ENCODE assay signal across 25 mouse cellular contexts in the genomic region with DNA sequence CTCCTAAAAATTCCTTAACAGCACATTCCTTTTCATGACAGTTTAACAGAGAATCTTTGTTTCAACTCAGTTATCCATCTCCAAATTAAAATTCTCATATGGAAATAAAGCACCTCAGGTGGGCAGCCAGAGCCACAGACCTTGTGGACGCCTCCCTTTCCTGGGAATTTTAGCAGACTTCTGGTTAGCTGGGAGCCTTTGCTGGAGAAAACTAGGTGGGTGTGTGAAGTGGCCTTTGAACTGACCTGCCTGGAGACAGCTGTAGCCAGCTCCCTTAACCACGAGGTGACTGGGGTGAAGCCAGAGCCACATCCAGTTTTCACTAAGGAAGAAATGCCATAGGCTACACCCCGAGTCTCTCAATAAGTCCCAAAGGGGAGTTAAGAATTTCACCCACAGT. TPM values are rescaled to one million over a fixed set of nuclear protein-coding genes. Genes with fewer than 3 reads are reported as not detected.
DNase-seq lines count a peak whose midpoint lies in the region; ATAC-seq and TF ChIP-seq lines count a peak whose summit lies in the region.
"Had no signal": no experiment of that assay in that cellular context is flagged by ENCODE, and none has a peak within 500 bp of the region (broad histone marks: within the 10 kb centered on the region; RNA-seq: fewer than 3 reads in every experiment).

No protein-coding gene starts in this region.

- H3K9me3 ChIP-seq in intestine, embryonic 16.5 days (ENCODE audit: control insufficient read depth, low read length): no peaks in the 10 kb centered on the region
- H3K9me3 ChIP-seq in intestine, embryonic 15.5 days: no peaks in the 10 kb centered on the region
- H3K9me3 ChIP-seq in MEL (replicated peaks; ENCODE audit: insufficient read depth, low read length): no peaks in the 10 kb centered on the region
- H3K9me3 ChIP-seq in kidney, embryonic 15.5 days (replicated peaks): no peaks in the 10 kb centered on the region
- no peaks in the 10 kb centered on the region for H3K9me3 ChIP-seq in liver, embryonic 12.5 days (replicated peaks)
- H3K9me3 ChIP-seq: forebrain, embryonic 13.5 days; heart, embryonic 10.5 days; hindbrain, embryonic 12.5 days; limb, embryonic 10.5 days; midbrain, embryonic 10.5 days had no signal

- peaks cover 1% of the 10 kb centered on the region; the same call in 1 of the 2 replicates for H3K79me2 ChIP-seq in MEL (ENCODE audit: control insufficient read depth, insufficient read depth, low read length, poor library complexity)

- TF ChIP-seq CTCF in MEL (IDR thresholded peaks at IDR 0.05 in 2 of 3, conservative IDR thresholded peaks at IDR 0.05 in 1 of 3; ENCODE audit: control insufficient read depth in 1 of 3, insufficient read depth in 1 of 3, low read depth in 2 of 3, low read length in 3 of 3, poor library complexity in 1 of 3, severe bottlenecking in 1 of 3): no peak

- H3K36me3 ChIP-seq in intestine, embryonic 16.5 days (ENCODE audit: control insufficient read depth, insufficient read depth, low read length): peaks cover 13% of the 10 kb centered on the region; the same call in 1 of the 2 replicates
- peaks cover 21% of the 10 kb centered on the region for H3K36me3 ChIP-seq in intestine, embryonic 15.5 days
- H3K36me3 ChIP-seq in MEL (ENCODE audit: control insufficient read depth in 1 of 2, insufficient read depth in 2 of 2, low read length in 2 of 2): peaks cover 0 to 13% of the 10 kb centered on the region in 2 experiments; a peak in 2 of 4 replicates
- H3K36me3 ChIP-seq in kidney, embryonic 15.5 days: peaks cover 40% of the 10 kb centered on the region
- peaks cover 40% of the 10 kb centered on the region for H3K36me3 ChIP-seq in liver, embryonic 12.5 days

- 40% methylated on average over 3 of the region's 3 CpGs for WGBS in intestine, embryonic 16.5 days
- 41% methylated on average over 3 of the region's 3 CpGs for WGBS in intestine, embryonic 15.5 days
- WGBS in kidney, embryonic 15.5 days: 45% methylated on average over 3 of the region's 3 CpGs
- WGBS in liver, embryonic 12.5 days (ENCODE audit: insufficient replicate concordance): 41% methylated on average over 3 of the region's 3 CpGs

- no peak overlapping the region for H3K4me3 ChIP-seq in intestine, embryonic 16.5 days (ENCODE audit: low read length)
- no peak overlapping the region for H3K4me3 ChIP-seq in intestine, embryonic 15.5 days (replicated peaks)
- no peak overlapping the region for H3K4me3 ChIP-seq in MEL (ENCODE audit: control insufficient read depth in 1 of 2, insufficient read depth in 1 of 2, low read depth in 2 of 2, low read length in 2 of 2)
- no peak overlapping the region for H3K4me3 ChIP-seq in kidney, embryonic 15.5 days (replicated peaks)
- H3K4me3 ChIP-seq in liver, embryonic 12.5 days: no peak overlapping the region
- H3K4me3 ChIP-seq: forebrain, embryonic 13.5 days; heart, embryonic 10.5 days; hindbrain, embryonic 12.5 days; left cerebral cortex, adult 2 months; limb, embryonic 10.5 days; midbrain, embryonic 10.5 days had no signal

- no peaks in the 10 kb centered on the region for H3K27me3 ChIP-seq in intestine, embryonic 16.5 days (replicated peaks; ENCODE audit: control insufficient read depth, insufficient read depth, low read length)
- no peaks in the 10 kb centered on the region for H3K27me3 ChIP-seq in intestine, embryonic 15.5 days (replicated peaks)
- no peaks in the 10 kb centered on the region for H3K27me3 ChIP-seq in MEL (ENCODE audit: control insufficient read depth in 1 of 2, insufficient read depth in 2 of 2, low read length in 2 of 2)
- H3K27me3 ChIP-seq in kidney, embryonic 15.5 days: no peaks in the 10 kb centered on the region
- no peaks in the 10 kb centered on the region for H3K27me3 ChIP-seq in liver, embryonic 12.5 days (replicated peaks)
- H3K27me3 ChIP-seq: forebrain, embryonic 13.5 days; hindbrain, embryonic 12.5 days had no signal

- H3K4me1 ChIP-seq in intestine, embryonic 16.5 days (ENCODE audit: control insufficient read depth, insufficient read depth, low read length): peaks cover 4% of the 10 kb centered on the region; the same call in 1 of the 2 replicates
- 0 out of 2 replicates have a peak, but pooled peaks cover 10% of the 10 kb centered on the region for H3K4me1 ChIP-seq in intestine, embryonic 15.5 days (replicated peaks)
- peaks cover 4 to 15% of the 10 kb centered on the region in 2 experiments; a peak in 3 of 4 replicates for H3K4me1 ChIP-seq in MEL (ENCODE audit: control insufficient read depth in 1 of 2, insufficient read depth in 2 of 2, low read length in 2 of 2)
- peaks cover 14% of the 10 kb centered on the region; the same call in 1 of the 2 replicates for H3K4me1 ChIP-seq in kidney, embryonic 15.5 days
- peaks cover 56% of the 10 kb centered on the region for H3K4me1 ChIP-seq in liver, embryonic 12.5 days

- TF ChIP-seq EP300 in MEL (IDR thresholded peaks at IDR 0.05; ENCODE audit: low read depth in 1 of 2, low read length in 2 of 2): no peak

- H3K27ac ChIP-seq in intestine, embryonic 16.5 days (ENCODE audit: low read length): no peak overlapping the region
- H3K27ac ChIP-seq in intestine, embryonic 15.5 days: no peak overlapping the region
- no peak overlapping the region for H3K27ac ChIP-seq in MEL (ENCODE audit: control insufficient read depth, low read depth, low read length)
- H3K27ac ChIP-seq in kidney, embryonic 15.5 days: peak overlapping the region; percentile 73
- H3K27ac ChIP-seq in liver, embryonic 12.5 days: peak overlapping the region; percentile 92
- H3K27ac ChIP-seq: forebrain, embryonic 13.5 days; heart, embryonic 10.5 days; hindbrain, embryonic 12.5 days; left cerebral cortex, adult 2 months; limb, embryonic 10.5 days; stomach, postnatal 0 days had no signal

- TF ChIP-seq POLR2A in MEL (IDR thresholded peaks at IDR 0.05; ENCODE audit: control insufficient read depth in 1 of 2, insufficient read depth in 1 of 2, low read depth in 1 of 2, low read length in 2 of 2, poor library complexity in 1 of 2): no peak

- no peak for DNase-seq in MEL (ENCODE audit: low read depth, low spot score)
- DNase-seq in testis, postnatal 14 days (ENCODE audit: low spot score): no peak
- no peak for DNase-seq in frontal cortex, postnatal 25 days (ENCODE audit: low spot score in 2 of 2)
- no peak for DNase-seq in thymus, postnatal 25 days
- DNase-seq: cerebellum, adult 9-11 months; gastrocnemius, postnatal 25 days; heart, postnatal 14 days; lung, adult 2 months; lung, postnatal 36 days; right cerebral cortex, postnatal 4 days had no signal

- no peak overlapping the region for H3K4me2 ChIP-seq in intestine, embryonic 16.5 days (ENCODE audit: low read depth, low read length)
- no peak overlapping the region for H3K4me2 ChIP-seq in intestine, embryonic 15.5 days (replicated peaks)
- no peak overlapping the region for H3K4me2 ChIP-seq in kidney, embryonic 15.5 days
- H3K4me2 ChIP-seq in liver, embryonic 12.5 days: peak overlapping the region; percentile 16
- H3K4me2 ChIP-seq: forebrain, embryonic 13.5 days; hindbrain, embryonic 12.5 days had no signal

- H3K9ac ChIP-seq in intestine, embryonic 16.5 days (ENCODE audit: low read depth, low read length): no peak overlapping the region
- no peak overlapping the region for H3K9ac ChIP-seq in intestine, embryonic 15.5 days
- no peak overlapping the region for H3K9ac ChIP-seq in MEL (ENCODE audit: control insufficient read depth, low read depth, low read length, poor library complexity, severe bottlenecking)
- no peak overlapping the region for H3K9ac ChIP-seq in kidney, embryonic 15.5 days
- peak overlapping the region; percentile 54 for H3K9ac ChIP-seq in liver, embryonic 12.5 days
- H3K9ac ChIP-seq: forebrain, embryonic 13.5 days; hindbrain, embryonic 12.5 days had no signal

- ATAC-seq in intestine, embryonic 16.5 days: 0 out of 2 replicates have a peak, but pooled peaks have one; percentile 17
- ATAC-seq in intestine, embryonic 15.5 days: no peak
- ATAC-seq in kidney, embryonic 15.5 days (replicated peaks; ENCODE audit: low FRiP score): no peak
- no peak for ATAC-seq in liver, embryonic 12.5 days

- no peak for TF ChIP-seq RAD21 in MEL (IDR thresholded peaks at IDR 0.05; ENCODE audit: low read depth, low read length)

RNA-seq across cellular contexts. Expression of a gene that starts 9.1 kb away (rescaled TPM):
- polyA plus RNA-seq in intestine, embryonic 16.5 days (2015; fragmentation: Nextera tagmentation; extraction: Ambion mirVana): 131 and 138 TPM in 2 replicates
- polyA plus RNA-seq in intestine, embryonic 15.5 days (2015; fragmentation: Nextera tagmentation; extraction: Ambion mirVana): 201 and 207 TPM in 2 replicates
- 282 and 337 TPM in 2 replicates for total RNA-seq in MEL (2012; rRNA removed)
- 1,000 to 10,000 TPM in 1 of 2 experiments, 100 to 1,000 TPM in 1; 280 to 3,830 TPM for polyA plus RNA-seq in MEL (2012; ENCODE audit: insufficient read depth in 1 of 2, insufficient read length in 2 of 2, low read depth in 1 of 2, low replicate concordance in 2 of 2, missing spikeins in 1 of 2)
- 243 and 247 TPM in 2 replicates for polyA plus RNA-seq in kidney, embryonic 15.5 days (2015; fragmentation: Nextera tagmentation; extraction: Ambion mirVana)
- 200 and 207 TPM in 2 replicates for polyA plus RNA-seq in liver, embryonic 12.5 days (2016; fragmentation: Nextera tagmentation; extraction: Ambion mirVana)

RNA-seq across cellular contexts. Expression of a gene that starts 11.9 kb away (rescaled TPM):
- 0.16 and 0.40 TPM in 2 replicates for polyA plus RNA-seq in intestine, embryonic 16.5 days (2015; fragmentation: Nextera tagmentation; extraction: Ambion mirVana)
- 0.27 and 0.34 TPM in 2 replicates for polyA plus RNA-seq in intestine, embryonic 15.5 days (2015; fragmentation: Nextera tagmentation; extraction: Ambion mirVana)
- 0.62 and 1.7 TPM in 2 replicates for total RNA-seq in MEL (2012; rRNA removed)
- polyA plus RNA-seq in MEL (2012; ENCODE audit: insufficient read depth in 1 of 2, insufficient read length in 2 of 2, low read depth in 1 of 2, low replicate concordance in 2 of 2, missing spikeins in 1 of 2): under 1 TPM in 1 of 2 experiments, not detected in 1; 0.92 TPM
- polyA plus RNA-seq in kidney, embryonic 15.5 days (2015; fragmentation: Nextera tagmentation; extraction: Ambion mirVana): 0.10 and 0.30 TPM in 2 replicates
- polyA plus RNA-seq in liver, embryonic 12.5 days (2016; fragmentation: Nextera tagmentation; extraction: Ambion mirVana): 9.5 and 10.9 TPM in 2 replicates
- total RNA-seq: adrenal gland, adult 18-20 months; CH12.LX; gastrocnemius, postnatal 25 days; heart, postnatal 14 days; left cerebral cortex, adult 2 months had no signal
- polyA plus RNA-seq: cortical plate, adult 2 months; forebrain, embryonic 13.5 days; heart, embryonic 10.5 days; hindbrain, embryonic 12.5 days; midbrain, embryonic 10.5 days; midbrain, postnatal 0 days; stomach, postnatal 0 days had no signal

RNA-seq across cellular contexts. Expression of a gene that starts 19.1 kb away (rescaled TPM):
- 34.7 and 40.9 TPM in 2 replicates for polyA plus RNA-seq in intestine, embryonic 16.5 days (2015; fragmentation: Nextera tagmentation; extraction: Ambion mirVana)
- 39.9 and 40.0 TPM in 2 replicates for polyA plus RNA-seq in intestine, embryonic 15.5 days (2015; fragmentation: Nextera tagmentation; extraction: Ambion mirVana)
- total RNA-seq in MEL (2012; rRNA removed): 48.2 and 147 TPM in 2 replicates
- under 1 TPM in 1 of 2 experiments, not detected in 1; 0.21 TPM for polyA plus RNA-seq in MEL (2012; ENCODE audit: insufficient read depth in 1 of 2, insufficient read length in 2 of 2, low read depth in 1 of 2, low replicate concordance in 2 of 2, missing spikeins in 1 of 2)
- 81.6 and 82.0 TPM in 2 replicates for polyA plus RNA-seq in kidney, embryonic 15.5 days (2015; fragmentation: Nextera tagmentation; extraction: Ambion mirVana)
- polyA plus RNA-seq in liver, embryonic 12.5 days (2016; fragmentation: Nextera tagmentation; extraction: Ambion mirVana): 5.3 and 5.7 TPM in 2 replicates
- total RNA-seq: CH12.LX had no signal

RNA-seq across cellular contexts. Expression of a gene that starts 24.8 kb away (rescaled TPM):
- polyA plus RNA-seq in intestine, embryonic 16.5 days (2015; fragmentation: Nextera tagmentation; extraction: Ambion mirVana): 28.5 and 31.6 TPM in 2 replicates
- 27.2 and 28.3 TPM in 2 replicates for polyA plus RNA-seq in intestine, embryonic 15.5 days (2015; fragmentation: Nextera tagmentation; extraction: Ambion mirVana)
- total RNA-seq in MEL (2012; rRNA removed): 184 and 300 TPM in 2 replicates
- polyA plus RNA-seq in MEL (2012; ENCODE audit: insufficient read depth in 1 of 2, insufficient read length in 2 of 2, low read depth in 1 of 2, low replicate concordance in 2 of 2, missing spikeins in 1 of 2): under 1 TPM in 1 of 2 experiments, not detected in 1; 0.42 TPM
- polyA plus RNA-seq in kidney, embryonic 15.5 days (2015; fragmentation: Nextera tagmentation; extraction: Ambion mirVana): 36.4 and 40.3 TPM in 2 replicates
- 14.3 and 16.9 TPM in 2 replicates for polyA plus RNA-seq in liver, embryonic 12.5 days (2016; fragmentation: Nextera tagmentation; extraction: Ambion mirVana)

RNA-seq across cellular contexts. Expression of a gene that starts 24.8 kb away (rescaled TPM):
- polyA plus RNA-seq in intestine, embryonic 16.5 days (2015; fragmentation: Nextera tagmentation; extraction: Ambion mirVana): 0.15 and 0.35 TPM in 2 replicates
- polyA plus RNA-seq in intestine, embryonic 15.5 days (2015; fragmentation: Nextera tagmentation; extraction: Ambion mirVana): 0.16 and 0.35 TPM in 2 replicates
- total RNA-seq in MEL (2012; rRNA removed): 0.50 and 0.52 TPM in 2 replicates
- polyA plus RNA-seq in MEL (2012; ENCODE audit: insufficient read depth in 1 of 2, insufficient read length in 2 of 2, low read depth in 1 of 2, low replicate concordance in 2 of 2, missing spikeins in 1 of 2): under 1 TPM in 1 of 2 experiments, not detected in 1; 0.82 TPM
- polyA plus RNA-seq in kidney, embryonic 15.5 days (2015; fragmentation: Nextera tagmentation; extraction: Ambion mirVana): 0.58 and 0.71 TPM in 2 replicates
- polyA plus RNA-seq in liver, embryonic 12.5 days (2016; fragmentation: Nextera tagmentation; extraction: Ambion mirVana): 0.07 and 0.13 TPM in 2 replicates

Comparison
In these comparisons a context has a peak if more than half of its experiments do, and no peak if none do; other contexts are left out.
1. H3K27ac ChIP-seq: peak in kidney, embryonic 15.5 days (single experiment) and liver, embryonic 12.5 days (single experiment); none in intestine, embryonic 16.5 days (single experiment), intestine, embryonic 15.5 days (single experiment) and MEL (single experiment).